Mouse (Mus musculus): ENCODE measurements around the gene Slc17a6. TPM values are rescaled to one million over a fixed set of nuclear protein-coding genes. Genes with fewer than 3 reads are reported as not detected.

Slc17a6 gene
- 1.2 and 1.6 TPM in 2 replicates for polyA plus RNA-seq (2015; fragmentation: Nextera tagmentation; extraction: Ambion mirVana)

GRCm38 (mm10) chr7:51621694-51622145 lies at the start of gene Slc17a6:
Slc17a6 (plus strand) TSS chr7:51622006.
- H3K27ac ChIP-seq, result no peak within 1 kb of the TSS
- WGBS, result under 1% methylated on average over 23 of the region's 23 CpGs
- no peak within 1 kb of the TSS for H3K9ac ChIP-seq
- H3K4me1 ChIP-seq, result 0 out of 2 replicates have a peak, but pooled peaks cover 4% of the 10 kb centered on the region
- no peak within 1 kb of the TSS for H3K4me2 ChIP-seq
- no peak within 1 kb of the TSS for H3K4me3 ChIP-seq
- no peaks in the 10 kb centered on the region for H3K9me3 ChIP-seq
- 0 out of 2 replicates have a peak, but pooled peaks have one; percentile 32 for ATAC-seq (ENCODE audit: insufficient number of reproducible peaks, insufficient read depth, low FRiP score, low TSS enrichment, low read depth)
- H3K27me3 ChIP-seq, result peaks cover 65% of the 10 kb centered on the region
- H3K36me3 ChIP-seq, result no peaks in the 10 kb centered on the region

- no peak overlapping the region for H3K27ac ChIP-seq
- H3K9me3 ChIP-seq, result no peaks in the 10 kb centered on the region
- no peak overlapping the region for H3K4me2 ChIP-seq
- no peak overlapping the region for H3K4me3 ChIP-seq
- no peak for ATAC-seq (ENCODE audit: insufficient number of reproducible peaks, insufficient read depth, low FRiP score, low TSS enrichment, low read depth)
- 70% methylated on average over 4 of the region's 4 CpGs for WGBS
- no peaks in the 10 kb centered on the region for H3K4me1 ChIP-seq
- no peak overlapping the region for H3K9ac ChIP-seq
- H3K36me3 ChIP-seq, result no peaks in the 10 kb centered on the region
- H3K27me3 ChIP-seq, result no peaks in the 10 kb centered on the region
Measured at GRCm38 (mm10) chr7:51600021-51600420, 21.8 kb upstream of the Slc17a6 start.

GRCm38 (mm10) chr7:51603741-51604140 lies 18.1 kb upstream of the Slc17a6 start:
- no peak overlapping the region for H3K27ac ChIP-seq
- no peak overlapping the region for H3K4me2 ChIP-seq

GRCm38 (mm10) chr7:51614404-51614803 lies 7.4 kb upstream of the Slc17a6 start:
- Histone ChIP-seq H3K4me2 (no peak overlapping the region), H3K4me3 (no peak overlapping the region), H3K27me3 (peaks cover 4% of the 10 kb centered on the region), H3K9me3 (no peaks in the 10 kb centered on the region), H3K9ac (no peak overlapping the region), H3K4me1 (no peaks in the 10 kb centered on the region), H3K27ac (no peak overlapping the region), H3K36me3 (no peaks in the 10 kb centered on the region)
- 37% methylated on average over 5 of the region's 5 CpGs for WGBS
- no peak for ATAC-seq (ENCODE audit: insufficient number of reproducible peaks, insufficient read depth, low FRiP score, low TSS enrichment, low read depth)

More at GRCm38 (mm10) chr7:51603741-51604140, 18.1 kb upstream of the Slc17a6 start:
- no peaks in the 10 kb centered on the region for H3K27me3 ChIP-seq
- H3K9ac ChIP-seq, result no peak overlapping the region
- no peaks in the 10 kb centered on the region for H3K36me3 ChIP-seq
- H3K4me3 ChIP-seq, result no peak overlapping the region
- no peaks in the 10 kb centered on the region for H3K9me3 ChIP-seq
- WGBS, result 89% methylated on average over 12 of the region's 12 CpGs
- no peak for ATAC-seq (ENCODE audit: insufficient number of reproducible peaks, insufficient read depth, low FRiP score, low TSS enrichment, low read depth)
- H3K4me1 ChIP-seq, result no peaks in the 10 kb centered on the region

- Histone ChIP-seq H3K27me3 (peaks cover 30% of the 10 kb centered on the region), H3K4me3 (no peak overlapping the region), H3K36me3 (no peaks in the 10 kb centered on the region), H3K4me1 (no peaks in the 10 kb centered on the region), H3K9me3 (no peaks in the 10 kb centered on the region), H3K4me2 (no peak overlapping the region), H3K27ac (no peak overlapping the region), H3K9ac (no peak overlapping the region)
- no peak for ATAC-seq (ENCODE audit: insufficient number of reproducible peaks, insufficient read depth, low FRiP score, low TSS enrichment, low read depth)
Measured at GRCm38 (mm10) chr7:51617941-51618340, 3.9 kb upstream of the Slc17a6 start.

- Histone ChIP-seq H3K4me3 (no peak overlapping the region), H3K9ac (no peak overlapping the region), H3K27me3 (peaks cover 32% of the 10 kb centered on the region), H3K4me2 (no peak overlapping the region), H3K27ac (no peak overlapping the region), H3K9me3 (no peaks in the 10 kb centered on the region), H3K36me3 (no peaks in the 10 kb centered on the region), H3K4me1 (no peaks in the 10 kb centered on the region)
- no peak for ATAC-seq (ENCODE audit: insufficient number of reproducible peaks, insufficient read depth, low FRiP score, low TSS enrichment, low read depth)
- WGBS, result 30% methylated on average over 2 of the region's 2 CpGs
Measured at GRCm38 (mm10) chr7:51618412-51618811, 3.4 kb upstream of the Slc17a6 start.

GRCm38 (mm10) chr7:51619977-51620376 lies 1.8 kb upstream of the Slc17a6 start:
- ATAC-seq (ENCODE audit: insufficient number of reproducible peaks, insufficient read depth, low FRiP score, low TSS enrichment, low read depth), result no peak
- H3K27me3 ChIP-seq, result peaks cover 48% of the 10 kb centered on the region
- H3K9me3 ChIP-seq, result no peaks in the 10 kb centered on the region
- H3K36me3 ChIP-seq, result no peaks in the 10 kb centered on the region
- no peak overlapping the region for H3K27ac ChIP-seq
- H3K4me2 ChIP-seq, result no peak overlapping the region
- 37% methylated on average over 1 of the region's 1 CpGs for WGBS
- no peaks in the 10 kb centered on the region for H3K4me1 ChIP-seq
- no peak overlapping the region for H3K9ac ChIP-seq
- no peak overlapping the region for H3K4me3 ChIP-seq

- no peak for ATAC-seq (ENCODE audit: insufficient number of reproducible peaks, insufficient read depth, low FRiP score, low TSS enrichment, low read depth)
- no peaks in the 10 kb centered on the region for H3K9me3 ChIP-seq
- WGBS, result 1% methylated on average over 18 of the region's 18 CpGs
- no peak overlapping the region for H3K4me3 ChIP-seq
- peaks cover 7% of the 10 kb centered on the region; the same call in 1 of the 2 replicates for H3K4me1 ChIP-seq
- H3K27me3 ChIP-seq, result peaks cover 70% of the 10 kb centered on the region
- no peak overlapping the region for H3K9ac ChIP-seq
- no peak overlapping the region for H3K27ac ChIP-seq
- H3K4me2 ChIP-seq, result no peak overlapping the region
- no peaks in the 10 kb centered on the region for H3K36me3 ChIP-seq
Measured at GRCm38 (mm10) chr7:51622196-51622595, 390 bp downstream of the Slc17a6 start.

GRCm38 (mm10) chr7:51622666-51623065 lies 860 bp downstream of the Slc17a6 start:
- no peaks in the 10 kb centered on the region for H3K9me3 ChIP-seq
- H3K4me3 ChIP-seq, result no peak overlapping the region
- 3% methylated on average over 5 of the region's 5 CpGs for WGBS
- H3K36me3 ChIP-seq, result no peaks in the 10 kb centered on the region
- H3K9ac ChIP-seq, result no peak overlapping the region
- H3K27ac ChIP-seq, result no peak overlapping the region
- H3K4me2 ChIP-seq, result no peak overlapping the region
- H3K4me1 ChIP-seq, result peaks cover 9% of the 10 kb centered on the region; the same call in 1 of the 2 replicates
- peaks cover 75% of the 10 kb centered on the region for H3K27me3 ChIP-seq
- no peak for ATAC-seq (ENCODE audit: insufficient number of reproducible peaks, insufficient read depth, low FRiP score, low TSS enrichment, low read depth)

- 1% methylated on average over 4 of the region's 4 CpGs for WGBS
- peaks cover 86% of the 10 kb centered on the region for H3K27me3 ChIP-seq
- no peak overlapping the region for H3K27ac ChIP-seq
- H3K36me3 ChIP-seq, result no peaks in the 10 kb centered on the region
- no peak overlapping the region for H3K4me2 ChIP-seq
- H3K9ac ChIP-seq, result no peak overlapping the region
- H3K4me1 ChIP-seq, result peaks cover 9% of the 10 kb centered on the region; the same call in 1 of the 2 replicates
- no peak overlapping the region for H3K4me3 ChIP-seq
- H3K9me3 ChIP-seq, result no peaks in the 10 kb centered on the region
- no peak for ATAC-seq (ENCODE audit: insufficient number of reproducible peaks, insufficient read depth, low FRiP score, low TSS enrichment, low read depth)
Measured at GRCm38 (mm10) chr7:51624336-51624897, 2.6 kb downstream of the Slc17a6 start.

- Histone ChIP-seq H3K27me3 (peaks cover 90% of the 10 kb centered on the region), H3K9ac (no peak overlapping the region), H3K4me3 (no peak overlapping the region), H3K9me3 (no peaks in the 10 kb centered on the region), H3K4me2 (peak overlapping the region; percentile 14; the same call in 1 of the 2 replicates), H3K36me3 (no peaks in the 10 kb centered on the region), H3K4me1 (peaks cover 9% of the 10 kb centered on the region; the same call in 1 of the 2 replicates), H3K27ac (no peak overlapping the region)
- WGBS, result under 1% methylated on average over 23 of the region's 23 CpGs
- no peak for ATAC-seq (ENCODE audit: insufficient number of reproducible peaks, insufficient read depth, low FRiP score, low TSS enrichment, low read depth)
Measured at GRCm38 (mm10) chr7:51625161-51625560, 3.4 kb downstream of the Slc17a6 start.

GRCm38 (mm10) chr7:51625591-51626255 lies 3.9 kb downstream of the Slc17a6 start:
- Histone ChIP-seq H3K4me3 (no peak overlapping the region), H3K4me1 (peaks cover 9% of the 10 kb centered on the region; the same call in 1 of the 2 replicates), H3K36me3 (no peaks in the 10 kb centered on the region), H3K27ac (no peak overlapping the region), H3K9ac (no peak overlapping the region), H3K27me3 (peaks cover 91% of the 10 kb centered on the region), H3K9me3 (no peaks in the 10 kb centered on the region), H3K4me2 (peak overlapping the region; percentile 14; the same call in 1 of the 2 replicates)
- under 1% methylated on average over 11 of the region's 11 CpGs for WGBS
- no peak for ATAC-seq (ENCODE audit: insufficient number of reproducible peaks, insufficient read depth, low FRiP score, low TSS enrichment, low read depth)

Measured in embryonic facial prominence, embryonic 13.5 days (tissue).